Mouse (Mus musculus) heart, postnatal 4 days (tissue): ENCODE measurements at regions not wholly inside any gene's neighbourhood (a gene's known extent, or its start where the extent isn't known, plus 50 kb on each side); places are given as distances from the start of the nearest gene placed in this dataset.

Experiments used
- DNase-seq: peaks from one replicate; pipeline ENCODE4 v3.0.0; 2021

DNA sequence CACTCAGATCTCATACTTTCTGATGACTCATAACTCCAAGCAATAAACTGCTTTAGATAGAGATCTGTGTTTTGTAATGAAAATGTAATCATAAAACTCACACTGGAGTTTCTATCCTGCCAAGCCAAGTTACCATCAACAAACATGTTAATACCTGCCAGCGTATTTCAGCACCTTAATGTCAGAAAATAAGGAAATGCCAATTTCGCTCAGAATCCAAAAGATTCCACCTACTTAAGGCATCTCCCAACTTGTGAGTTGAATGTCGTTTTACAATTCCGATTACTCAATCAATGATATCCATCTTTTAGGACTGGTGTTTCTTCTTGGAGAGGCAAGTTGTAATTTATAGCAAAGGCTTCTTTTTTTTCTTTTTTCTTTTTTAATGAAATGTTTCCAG, 850.5 kb downstream of the Epha4 start:
- no peak for DNase-seq

DNA sequence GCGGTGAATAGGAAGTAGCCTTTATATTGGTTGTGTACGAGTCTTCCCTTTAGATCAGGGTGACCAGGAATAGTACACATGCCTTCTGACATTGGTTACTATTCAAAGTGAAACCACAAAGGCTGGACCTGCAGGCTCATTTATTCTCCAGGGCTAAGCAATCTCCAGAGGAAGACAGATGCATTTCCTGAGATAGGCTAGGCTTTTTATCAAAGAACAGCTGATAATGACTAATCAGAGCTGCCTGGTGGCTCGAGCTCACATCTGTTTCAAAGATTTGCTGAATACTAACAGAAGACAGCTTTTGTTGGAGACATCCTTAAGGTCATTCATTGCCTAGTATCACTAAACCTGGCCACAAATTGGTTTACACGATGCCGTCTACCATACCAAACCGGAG, 838.1 kb downstream of the Epha4 start:
- DNase-seq: no peak

DNA sequence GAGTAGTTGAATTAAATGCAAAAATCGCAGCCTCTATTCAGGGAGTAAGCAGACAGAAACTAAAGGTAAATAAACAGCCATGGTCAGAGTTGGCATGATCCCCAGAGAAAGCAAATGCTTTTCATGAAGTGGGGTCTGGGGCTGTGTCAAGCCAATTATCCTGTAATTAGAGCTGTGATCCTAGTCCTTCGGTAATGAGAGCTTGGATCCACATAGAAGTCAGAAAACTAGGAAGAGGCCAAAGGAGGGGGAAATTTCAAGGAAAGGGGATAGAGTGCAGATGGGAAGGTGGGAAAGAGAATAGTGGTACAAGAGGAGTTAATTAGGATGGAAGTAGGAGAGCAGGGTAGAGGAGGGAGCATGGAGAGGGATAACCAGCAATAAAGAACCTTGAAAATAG, 809.3 kb downstream of the Epha4 start:
- DNase-seq: no peak

DNA sequence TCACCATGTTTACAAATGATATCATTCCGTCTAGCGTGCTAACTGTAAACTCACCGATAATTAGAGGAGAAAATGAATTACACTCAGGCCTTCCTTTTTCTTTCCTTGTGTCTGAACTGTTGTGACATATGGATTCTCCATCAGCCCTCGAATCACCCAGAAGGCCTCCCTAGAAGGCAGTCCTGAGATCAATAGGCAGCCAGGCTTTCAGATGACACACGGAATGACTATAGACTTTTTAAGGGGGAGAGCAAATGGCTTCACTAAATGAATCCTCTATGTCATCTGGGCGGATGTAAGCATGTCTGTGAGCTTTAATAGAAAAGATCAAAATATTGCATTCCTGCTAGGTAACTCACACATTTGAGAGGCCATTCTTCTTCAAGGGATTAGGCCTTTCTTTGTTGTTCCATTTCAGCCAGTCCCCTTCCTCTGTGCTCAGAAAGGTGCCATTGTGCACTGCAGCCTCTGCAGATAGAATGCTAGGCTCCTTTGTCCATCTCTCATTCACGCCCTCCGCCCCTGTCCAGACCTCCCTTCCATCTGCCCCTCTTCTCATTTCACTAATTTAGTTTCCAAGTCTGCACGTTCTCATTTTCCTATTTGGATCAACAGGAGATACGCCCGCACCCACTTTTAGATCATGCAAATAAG, 797.1 kb downstream of the Epha4 start:
- DNase-seq: no peak

DNA sequence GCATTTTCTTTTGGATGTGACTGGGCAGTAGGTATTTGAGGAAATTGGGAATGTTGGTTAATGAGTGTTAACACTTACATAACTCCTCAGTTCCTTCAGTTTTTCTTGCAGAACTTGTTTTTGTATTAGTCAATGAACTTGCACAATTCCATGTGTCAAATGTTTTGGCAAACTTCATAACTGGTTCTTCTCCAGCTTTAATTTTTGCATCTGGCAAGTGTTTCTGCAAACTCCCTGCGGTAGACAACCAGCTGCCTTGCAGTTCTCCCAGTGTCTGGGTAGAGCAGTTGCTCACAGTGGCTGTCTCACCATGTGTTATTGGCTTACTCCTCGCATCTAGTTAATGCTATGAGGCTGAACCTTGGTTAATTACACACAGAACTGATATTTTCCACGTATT, 790.4 kb downstream of the Epha4 start:
- peak; percentile 17 for DNase-seq

DNA sequence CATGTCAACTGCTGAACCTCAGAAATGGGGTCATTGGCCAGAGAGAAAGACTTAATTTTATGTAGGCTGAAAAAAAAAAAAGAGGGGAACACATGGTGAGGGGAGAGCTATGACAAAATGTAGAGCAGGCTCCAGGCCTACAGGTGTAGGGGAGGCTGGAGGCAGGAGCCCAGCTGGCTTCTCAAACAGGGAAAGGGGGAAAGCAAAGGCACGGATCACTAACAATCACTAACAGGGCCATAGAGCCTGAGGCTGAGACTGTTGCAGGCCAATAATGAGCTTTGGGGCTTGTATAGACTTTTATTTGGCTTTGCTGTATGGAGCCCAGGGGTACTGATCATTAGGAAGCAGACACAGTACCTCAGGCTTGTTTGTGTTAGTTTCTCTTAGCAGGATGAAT, 777.9 kb downstream of the Epha4 start:
- DNase-seq: no peak

DNA sequence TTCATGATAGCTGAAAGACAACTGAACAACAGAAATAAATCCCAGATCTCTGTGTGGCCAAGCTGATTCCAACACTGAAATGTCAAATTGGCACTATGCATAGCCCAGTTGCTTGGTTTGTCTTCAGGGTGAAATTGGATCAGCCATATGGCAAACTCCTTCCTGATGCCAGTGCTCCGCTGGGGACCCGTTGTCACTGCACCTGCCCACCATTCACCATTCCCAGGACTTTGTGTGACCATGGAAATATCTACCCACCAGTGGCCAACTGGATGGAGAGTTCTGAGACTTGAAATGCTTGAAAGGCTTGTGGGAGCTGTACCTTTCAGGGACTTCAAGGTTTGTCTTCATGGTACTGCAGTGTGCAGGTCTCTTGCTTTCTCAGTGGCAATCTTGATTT, 777.2 kb downstream of the Epha4 start:
- no peak for DNase-seq

DNA sequence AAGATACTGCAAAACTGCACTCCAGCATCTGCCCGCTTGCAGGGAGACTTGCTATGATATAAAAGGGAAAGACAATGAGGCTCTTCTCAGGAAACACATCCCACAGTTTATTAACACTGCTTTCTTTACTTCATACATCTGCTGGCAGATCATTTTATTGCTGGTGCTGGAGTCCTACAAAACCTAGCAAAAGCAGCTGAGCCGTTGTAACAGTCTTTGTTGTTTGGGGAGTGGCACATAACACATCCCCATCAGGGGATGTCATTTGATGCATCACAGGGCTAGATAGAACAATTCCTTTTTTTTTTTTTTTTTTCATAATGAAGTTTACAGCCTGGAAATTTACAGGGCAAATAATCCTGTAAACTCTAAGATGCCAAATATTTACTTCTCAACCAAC, 742.2 kb downstream of the Epha4 start:
- no peak for DNase-seq

DNA sequence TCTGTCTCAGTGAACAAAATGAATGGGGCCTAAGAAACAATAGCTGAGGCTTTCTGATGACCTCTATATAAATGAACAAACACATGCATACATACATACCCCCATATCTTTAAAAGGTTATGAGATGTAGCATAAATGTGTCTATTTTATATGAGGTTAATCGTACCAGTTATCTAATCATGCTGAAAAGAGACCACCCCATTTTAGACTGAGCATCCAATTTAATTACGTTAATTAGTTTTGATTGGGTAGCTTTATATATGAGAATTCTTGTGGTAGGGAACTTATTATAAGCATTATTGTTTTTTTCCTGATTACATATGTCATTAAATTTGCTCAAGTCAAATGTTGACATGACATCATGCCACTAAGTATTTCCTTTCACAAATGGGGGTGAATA, 728.0 kb downstream of the Epha4 start:
- no peak for DNase-seq

DNA sequence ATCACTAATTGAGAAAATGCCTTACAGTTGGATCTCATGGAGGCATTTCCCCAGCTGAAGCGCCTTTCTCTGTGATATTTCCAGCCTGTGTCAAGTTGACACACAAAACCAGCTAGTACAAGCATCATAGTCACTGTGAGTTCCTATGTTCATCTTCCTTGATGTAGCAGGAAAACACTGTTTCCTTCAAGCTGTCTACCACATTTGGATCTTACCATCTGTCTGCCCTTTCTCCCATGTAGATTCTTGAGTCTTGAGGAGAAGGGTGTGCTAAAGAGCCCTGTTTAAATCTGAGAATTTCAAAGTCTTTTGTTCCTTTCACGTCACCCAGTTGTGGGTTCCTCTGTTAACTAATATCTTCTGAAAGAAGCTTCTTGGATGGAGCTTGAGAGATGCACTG, 721.5 kb downstream of the Epha4 start:
- DNase-seq: no peak

DNA sequence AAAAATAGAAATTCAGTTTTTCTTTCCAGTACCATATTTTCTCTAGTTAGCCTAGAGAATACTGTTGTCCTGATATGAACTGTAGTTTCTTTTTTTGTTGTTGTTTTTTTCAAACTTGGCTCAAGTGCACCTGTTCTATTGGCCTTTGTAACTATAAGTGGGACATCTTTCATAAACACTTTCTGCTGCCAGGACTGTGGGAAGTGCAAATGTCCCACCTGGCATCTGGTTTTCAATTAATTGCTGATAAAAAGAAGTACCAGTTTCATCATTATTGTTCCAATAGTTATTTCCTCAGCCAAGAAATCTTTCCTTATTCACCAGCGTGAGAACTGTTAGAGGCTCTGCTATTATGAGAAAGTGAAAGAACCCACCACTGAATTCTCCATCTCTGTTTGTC, 695.0 kb downstream of the Epha4 start:
- DNase-seq: no peak

DNA sequence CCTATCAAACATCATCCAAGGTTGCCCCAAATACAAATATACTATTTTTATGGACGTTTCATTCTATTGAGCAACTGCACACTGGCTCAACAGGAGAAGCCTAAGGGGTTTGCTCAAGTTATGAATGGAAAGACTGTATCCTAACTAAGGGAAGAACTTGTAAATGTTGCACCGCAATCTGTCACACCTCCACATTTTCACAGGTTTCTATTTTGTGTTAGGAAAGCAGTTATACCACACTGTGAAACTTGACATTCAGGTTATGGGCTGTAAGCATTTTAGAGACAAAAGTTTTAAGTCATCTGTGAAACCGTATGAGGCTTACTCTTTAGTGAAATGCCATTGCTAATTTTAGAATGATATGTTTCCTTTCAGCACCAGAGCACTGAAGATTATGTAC, 693.3 kb downstream of the Epha4 start:
- no peak for DNase-seq

DNA sequence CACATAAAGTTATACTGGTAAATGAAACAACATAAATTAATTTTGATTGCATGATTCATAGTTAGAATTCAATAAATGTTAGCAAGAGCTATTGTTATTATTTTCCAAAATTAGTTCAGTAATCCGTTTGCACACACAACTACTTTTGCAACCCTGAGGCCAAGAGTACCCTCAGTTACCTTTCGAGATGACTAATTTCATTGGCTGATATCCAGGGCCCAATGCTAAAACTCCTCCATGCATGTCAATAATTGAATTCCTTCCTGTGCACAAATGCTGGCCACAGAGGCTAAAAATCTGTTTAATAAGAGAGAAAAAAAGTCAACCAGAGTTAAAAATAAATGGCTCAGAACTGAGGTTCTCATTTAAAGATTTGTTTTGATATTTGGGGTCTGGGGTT, 685.2 kb downstream of the Epha4 start:
- no peak for DNase-seq

DNA sequence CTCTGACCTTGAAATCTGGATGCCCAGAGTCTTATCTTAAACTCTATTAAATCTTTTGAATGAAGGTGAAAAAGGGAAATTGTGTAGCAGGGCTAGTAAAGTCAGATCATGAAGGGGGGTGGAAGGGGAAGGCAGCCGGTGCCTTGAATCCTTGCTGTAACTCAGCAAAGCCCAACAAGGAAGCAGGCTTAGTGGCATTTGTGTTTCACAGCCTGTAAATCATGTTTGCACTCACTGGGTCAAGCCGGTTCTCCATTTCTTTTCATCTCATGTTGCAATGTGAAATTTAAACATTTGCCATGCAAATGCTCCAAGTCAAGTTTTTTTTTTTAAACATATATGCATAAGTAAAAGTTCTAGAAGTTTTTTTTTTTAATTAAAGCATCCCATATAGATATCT, 682.6 kb downstream of the Epha4 start:
- DNase-seq: no peak

DNA sequence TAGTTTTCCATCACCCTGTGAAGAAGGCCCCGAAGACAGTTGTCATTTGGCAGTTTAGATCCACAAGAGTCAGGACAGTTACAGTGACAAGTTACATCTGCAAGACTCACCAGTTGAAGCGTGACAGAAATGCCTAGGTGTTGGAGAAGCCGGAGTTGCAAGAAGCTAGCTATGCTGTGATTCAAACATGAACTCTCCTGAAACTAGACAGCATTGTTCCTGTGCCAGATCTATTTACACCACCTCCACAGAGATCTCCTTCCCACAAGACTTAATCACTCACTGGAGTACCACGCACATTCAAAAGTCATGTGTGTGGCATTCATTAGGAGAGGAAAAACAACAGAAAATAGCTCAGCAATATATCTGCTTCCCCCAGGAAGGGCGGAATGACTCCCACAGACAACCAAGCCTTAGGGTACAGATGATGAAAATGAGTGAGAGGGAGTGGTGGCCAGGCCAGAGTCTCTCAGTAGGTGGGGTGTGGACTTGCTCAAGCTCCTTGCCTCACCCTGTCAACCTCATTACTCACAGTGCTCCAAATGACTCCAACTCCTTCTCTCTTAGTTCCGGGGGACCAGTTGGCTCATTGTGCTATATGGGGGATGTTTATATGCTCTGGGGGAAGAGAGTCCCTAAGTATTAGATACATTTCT, 679.7 kb downstream of the Epha4 start:
- DNase-seq: no peak

DNA sequence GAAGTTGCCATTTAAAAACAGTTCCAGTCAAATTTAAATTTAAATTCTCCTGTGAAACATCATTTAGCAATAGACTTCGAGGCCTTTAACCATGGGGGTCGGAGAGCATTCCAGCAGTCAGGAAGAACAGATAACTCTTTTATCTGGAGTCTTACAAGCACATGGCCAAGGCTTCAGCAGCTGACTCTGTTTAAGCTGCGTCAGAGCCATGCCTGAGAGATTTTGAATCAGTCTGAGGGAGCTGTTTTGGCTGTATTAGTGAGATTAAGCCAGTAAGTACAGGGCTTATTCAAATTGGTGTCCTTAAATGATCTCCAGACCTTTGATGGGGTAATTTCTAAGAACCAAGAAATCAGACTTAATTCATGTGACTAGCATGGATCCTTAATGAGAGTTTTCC, 665.5 kb downstream of the Epha4 start:
- DNase-seq: no peak

DNA sequence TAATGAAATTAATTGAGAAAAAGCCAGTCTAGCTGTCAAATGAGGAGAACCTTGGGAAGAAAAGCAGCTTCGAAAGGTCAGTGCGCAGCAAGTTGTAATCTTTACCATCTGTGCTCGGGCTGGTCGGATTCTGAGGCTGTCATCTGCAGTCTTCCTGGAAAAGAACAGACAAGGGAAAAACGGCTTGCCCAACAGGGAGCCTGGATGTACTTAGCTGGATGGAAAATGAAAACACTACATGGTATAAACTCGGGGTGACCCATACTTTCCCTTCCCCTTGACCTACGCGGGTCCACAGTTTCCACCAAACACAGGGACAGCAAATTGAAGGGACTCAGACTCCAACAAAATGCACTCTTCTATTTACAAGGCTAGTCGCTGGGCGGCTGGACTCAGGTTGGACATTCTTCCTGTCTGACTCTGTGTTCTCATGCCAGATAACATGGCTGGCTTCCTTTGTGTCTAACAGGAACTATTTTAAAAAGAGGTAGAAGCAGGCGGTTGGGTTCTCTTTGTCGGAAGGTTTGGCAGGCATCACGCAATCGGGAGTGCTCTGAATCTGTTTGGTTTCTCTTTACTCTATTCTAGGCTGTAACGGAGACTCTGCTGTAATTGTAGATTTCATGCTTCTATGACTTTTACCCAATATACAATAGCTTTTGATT, 648.5 kb downstream of the Epha4 start:
- no peak for DNase-seq

DNA sequence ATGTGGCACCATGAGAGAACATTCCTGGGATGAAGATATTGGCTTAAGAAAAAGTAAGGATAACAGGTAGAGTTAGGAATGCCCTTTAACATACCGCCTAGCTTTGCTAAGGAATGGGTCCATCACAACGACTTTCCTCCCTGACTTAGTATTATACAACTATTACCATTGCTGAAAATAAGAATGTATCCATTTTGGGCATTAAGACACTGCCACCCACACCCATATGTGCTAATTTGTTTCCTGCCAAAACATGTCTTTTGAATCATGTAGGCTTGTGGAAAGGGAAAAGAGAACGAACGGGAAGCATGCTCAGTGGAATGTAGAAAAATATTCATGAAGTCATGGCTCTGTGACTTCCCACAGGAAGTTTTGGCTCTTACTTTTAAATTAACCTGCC, 641.7 kb downstream of the Epha4 start:
- no peak for DNase-seq

DNA sequence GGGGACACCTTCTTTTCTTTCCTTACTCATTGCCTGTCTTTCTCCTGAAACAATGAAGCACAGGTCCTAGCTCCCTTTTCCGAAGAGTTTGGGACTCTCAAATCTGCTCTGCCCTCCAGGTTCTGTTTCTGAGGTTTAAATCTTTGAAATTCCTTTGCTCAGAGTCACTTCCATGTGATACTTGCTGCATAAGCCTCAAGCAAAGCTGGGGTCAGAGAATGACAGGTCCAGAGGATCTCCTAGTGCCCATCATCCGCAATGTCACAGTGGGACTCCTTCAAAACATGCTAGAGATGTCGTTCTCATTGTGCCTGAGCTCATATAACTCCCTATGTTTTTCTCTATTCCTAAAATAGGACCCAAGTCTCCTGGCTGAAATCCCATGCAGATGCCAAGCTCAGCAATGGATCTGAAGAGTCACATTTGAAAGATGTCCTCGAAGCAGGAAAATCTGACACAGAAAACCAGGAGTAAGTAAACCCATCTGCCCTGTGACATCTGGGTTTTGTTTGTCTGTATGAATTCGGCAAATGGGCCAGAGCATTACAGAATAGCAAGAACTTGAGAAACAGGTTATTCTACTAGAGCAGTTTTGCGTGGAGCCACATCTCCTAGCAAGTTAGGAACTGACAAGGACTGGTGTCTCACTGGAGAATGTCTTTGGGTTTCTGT, 634.6 kb downstream of the Epha4 start:
- DNase-seq: no peak

DNA sequence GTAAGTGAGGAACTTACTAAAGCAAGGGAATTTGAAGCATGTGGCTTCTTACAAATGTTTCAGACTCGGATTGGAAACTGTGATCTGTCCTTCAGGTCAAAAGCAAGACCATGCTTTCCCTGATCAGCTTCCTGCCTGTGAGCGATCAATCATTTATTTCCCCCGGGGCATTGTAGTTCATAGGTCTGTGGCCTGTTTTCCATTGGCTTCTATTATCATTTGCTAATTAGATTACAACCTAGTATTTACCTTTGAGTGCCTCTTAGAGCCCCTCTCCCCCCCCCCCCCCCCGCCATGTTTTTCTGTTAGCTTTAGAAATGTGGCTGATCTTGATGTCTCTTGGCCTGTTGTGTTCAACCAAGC, 634.1 kb downstream of the Epha4 start:
- DNase-seq: no peak

DNA sequence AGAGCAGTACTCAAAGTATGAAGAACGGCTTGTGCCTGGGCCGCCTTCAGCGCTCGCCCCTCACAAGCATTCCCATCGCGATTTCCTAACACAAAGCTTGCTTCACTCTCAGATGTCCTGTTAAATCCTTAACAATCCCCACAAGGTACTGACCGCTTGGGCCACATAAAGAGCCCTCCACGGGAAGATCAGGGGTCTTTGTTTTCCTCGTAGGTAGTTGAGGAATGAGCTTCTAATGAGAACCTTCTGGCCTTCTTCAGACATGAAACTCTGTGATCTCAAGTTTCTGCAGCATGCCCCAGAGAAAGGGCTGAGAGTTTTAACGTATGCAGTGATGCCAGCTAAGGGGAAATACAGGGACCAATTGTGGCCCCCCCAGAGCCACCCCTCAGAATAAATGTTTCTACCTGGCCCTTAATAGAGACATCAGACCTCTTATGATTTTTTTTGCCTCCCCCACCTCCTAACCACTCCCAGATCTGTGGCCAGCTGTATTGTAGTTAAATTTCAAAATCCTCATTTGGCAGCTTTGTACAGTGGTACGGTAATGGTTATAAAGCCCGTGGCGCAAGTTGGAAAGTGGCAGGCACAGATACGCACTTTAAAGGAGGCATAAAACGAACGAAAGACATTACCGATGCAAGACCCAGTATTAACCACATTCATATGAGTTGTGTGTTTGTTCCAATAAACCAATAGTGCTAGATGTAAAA, 618.6 kb downstream of the Epha4 start:
- no peak for DNase-seq

DNA sequence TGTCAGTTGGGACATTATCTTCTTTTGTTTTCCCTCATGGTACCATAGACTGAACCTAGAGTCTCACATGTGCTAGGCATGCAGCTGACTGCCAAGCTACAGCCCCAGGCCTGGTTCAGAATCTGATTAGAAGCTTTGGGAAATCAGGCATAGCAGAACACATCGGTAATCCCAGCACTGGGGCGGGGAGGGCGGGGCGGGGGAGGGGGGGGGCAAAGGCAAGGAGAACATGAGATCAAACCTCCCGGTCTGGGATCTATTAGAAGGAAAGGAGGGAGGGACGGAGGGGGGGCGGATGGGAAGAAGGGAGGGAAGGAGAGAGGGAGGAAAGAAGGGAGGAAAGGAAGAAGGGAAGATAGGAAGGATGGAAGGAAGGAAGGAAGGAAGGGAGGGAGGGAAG, 617.5 kb downstream of the Epha4 start:
- DNase-seq: no peak

DNA sequence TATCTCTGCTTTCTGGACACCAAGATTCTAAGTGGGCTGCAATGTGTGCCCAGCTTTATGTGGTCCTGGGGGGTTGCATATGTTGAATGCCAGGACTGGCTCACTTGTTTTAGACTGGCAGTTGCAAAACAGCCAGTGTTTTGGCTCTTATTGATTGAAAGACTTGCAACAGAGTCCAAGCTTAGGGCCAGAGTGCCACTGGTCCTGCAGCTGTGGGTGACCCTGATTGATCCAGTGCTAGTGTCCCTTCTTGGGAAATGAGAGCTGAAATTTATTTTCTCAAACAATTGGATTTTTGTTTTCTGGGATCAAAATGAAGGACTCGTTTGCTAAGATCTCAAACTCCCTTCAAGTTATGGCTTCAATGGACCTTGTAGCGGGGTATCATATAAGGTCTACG, 603.4 kb downstream of the Epha4 start:
- DNase-seq: no peak
